8 mouse cellular contexts compared by ENCODE assay signal in genomic region chr9:69502504-69502903, GRCm38 (mm10). TPM values are rescaled to one million over a fixed set of nuclear protein-coding genes. Genes with fewer than 3 reads are reported as not detected.
A peak's percentile ranks its signal among the peaks of the same experiment; 100 is the strongest.
DNase-seq lines count a peak whose midpoint lies in the region; ATAC-seq and TF ChIP-seq lines count a peak whose summit lies in the region.

No protein-coding gene starts in this region.

- peak; percentile 24 for DNase-seq in kidney, adult 11 months
- DNase-seq in adrenal gland, adult (ENCODE audit: inconsistent age in 2 of 2, low spot score in 1 of 2): peak; percentile 58 to 88
- DNase-seq in hindbrain, postnatal 0 days (ENCODE audit: low spot score): peak; percentile 86
- peak; percentile 89 for DNase-seq in limb, embryonic 11.5 days (ENCODE audit: low spot score)
- DNase-seq in retina, embryonic 14.5 days (ENCODE audit: low spot score): peak; percentile 91
- DNase-seq in urinary bladder, postnatal 14 days (ENCODE audit: low spot score): peak; percentile 67

- H3K4me2 ChIP-seq in kidney, embryonic 15.5 days: no peak overlapping the region
- H3K4me2 ChIP-seq in hindbrain, postnatal 0 days (ENCODE audit: low read depth, low read length): no peak overlapping the region
- H3K4me2 ChIP-seq in limb, embryonic 11.5 days (ENCODE audit: low read depth, severe bottlenecking): no peak overlapping the region

- no peaks in the 10 kb centered on the region for H3K4me1 ChIP-seq in kidney, embryonic 15.5 days
- no peaks in the 10 kb centered on the region for H3K4me1 ChIP-seq in cortical plate, adult 2 months (ENCODE audit: control insufficient read depth, insufficient read depth, low read length)
- H3K4me1 ChIP-seq in hindbrain, postnatal 0 days (ENCODE audit: insufficient read depth, low read length): no peaks in the 10 kb centered on the region
- H3K4me1 ChIP-seq in limb, embryonic 11.5 days (ENCODE audit: control insufficient read depth, insufficient read depth, low read length): no peaks in the 10 kb centered on the region

- no peak overlapping the region for H3K9ac ChIP-seq in kidney, embryonic 15.5 days
- no peak overlapping the region for H3K9ac ChIP-seq in hindbrain, postnatal 0 days (replicated peaks; ENCODE audit: low read length)
- no peak overlapping the region for H3K9ac ChIP-seq in limb, embryonic 11.5 days (ENCODE audit: low read length)

- no peak for TF ChIP-seq POLR2A in cortical plate, adult 2 months (IDR thresholded peaks at IDR 0.05; ENCODE audit: extremely low read depth, insufficient read depth, low read length)

- no peaks in the 10 kb centered on the region for H3K36me3 ChIP-seq in kidney, embryonic 15.5 days
- no peaks in the 10 kb centered on the region for H3K36me3 ChIP-seq in hindbrain, postnatal 0 days (ENCODE audit: insufficient read depth, low read length)
- no peaks in the 10 kb centered on the region for H3K36me3 ChIP-seq in limb, embryonic 11.5 days (ENCODE audit: control insufficient read depth, insufficient read depth, low read length)

- WGBS in kidney, embryonic 15.5 days: 32% methylated on average over 6 of the region's 6 CpGs
- 32% methylated on average over 6 of the region's 6 CpGs for WGBS in hindbrain, postnatal 0 days
- WGBS in limb, embryonic 11.5 days: 32% methylated on average over 6 of the region's 6 CpGs

- no peak for ATAC-seq in kidney, embryonic 15.5 days (replicated peaks; ENCODE audit: low FRiP score)
- ATAC-seq in hindbrain, postnatal 0 days: no peak
- no peak for ATAC-seq in limb, embryonic 11.5 days (ENCODE audit: insufficient number of reproducible peaks, low FRiP score, low TSS enrichment, low read depth)

- H3K4me3 ChIP-seq in kidney, embryonic 15.5 days (replicated peaks): no peak overlapping the region
- no peak overlapping the region for H3K4me3 ChIP-seq in cortical plate, adult 2 months (ENCODE audit: insufficient read depth, low read length)
- no peak overlapping the region for H3K4me3 ChIP-seq in hindbrain, postnatal 0 days (ENCODE audit: low read length)
- H3K4me3 ChIP-seq in limb, embryonic 11.5 days (ENCODE audit: low read depth, low read length): no peak overlapping the region

- H3K27me3 ChIP-seq in kidney, embryonic 15.5 days: peaks cover 36% of the 10 kb centered on the region
- no peaks in the 10 kb centered on the region for H3K27me3 ChIP-seq in hindbrain, postnatal 0 days (ENCODE audit: insufficient read depth, low read length)
- no peaks in the 10 kb centered on the region; the same call in 1 of the 2 replicates for H3K27me3 ChIP-seq in limb, embryonic 11.5 days (ENCODE audit: control insufficient read depth, insufficient read depth, low read length)

- no peaks in the 10 kb centered on the region for H3K9me3 ChIP-seq in kidney, embryonic 15.5 days (replicated peaks)
- H3K9me3 ChIP-seq in hindbrain, postnatal 0 days (ENCODE audit: low read length): no peaks in the 10 kb centered on the region
- no peaks in the 10 kb centered on the region for H3K9me3 ChIP-seq in limb, embryonic 11.5 days (ENCODE audit: control insufficient read depth, low read length)

- H3K27ac ChIP-seq in kidney, embryonic 15.5 days: no peak overlapping the region
- no peak overlapping the region for H3K27ac ChIP-seq in cortical plate, adult 2 months (ENCODE audit: insufficient read depth, low read length)
- no peak overlapping the region for H3K27ac ChIP-seq in hindbrain, postnatal 0 days
- H3K27ac ChIP-seq in limb, embryonic 11.5 days (replicated peaks; ENCODE audit: low read depth, low read length): no peak overlapping the region

- peak; percentile 77 for TF ChIP-seq CTCF in cortical plate, adult 2 months (IDR thresholded peaks at IDR 0.05; ENCODE audit: extremely low read depth, insufficient read depth, low read length)
- peak; percentile 87 for TF ChIP-seq CTCF in hindbrain, postnatal 0 days (IDR thresholded peaks at IDR 0.05; ENCODE audit: low read depth)

RNA-seq across cellular contexts. Expression of gene Anxa2, which starts 49.1 kb away (rescaled TPM):
- polyA plus RNA-seq in kidney, embryonic 15.5 days (2015; fragmentation: Nextera tagmentation; extraction: Ambion mirVana): 567 and 614 TPM in 2 replicates
- polyA plus RNA-seq in cortical plate, adult 2 months (2012; rRNA removed): 18.0 and 23.7 TPM in 2 replicates
- 69.6 and 73.4 TPM in 2 replicates for total RNA-seq in hindbrain, postnatal 0 days (2014; rRNA removed)
- polyA plus RNA-seq in hindbrain, postnatal 0 days (2015; fragmentation: Nextera tagmentation; extraction: Ambion mirVana): 107 and 108 TPM in 2 replicates
- polyA plus RNA-seq in limb, embryonic 11.5 days (2014; fragmentation: Nextera tagmentation; extraction: Ambion mirVana): 146 and 153 TPM in 2 replicates

Comparison
In these comparisons a context has a peak if more than half of its experiments do, and no peak if none do; other contexts are left out.
1. DNase-seq: peak in every context shown above with its lines; median percentile 91 in retina, embryonic 14.5 days; 89 in limb, embryonic 11.5 days; 86 in hindbrain, postnatal 0 days; 73 in adrenal gland, adult; 67 in urinary bladder, postnatal 14 days; 24 in kidney, adult 11 months.